Mouse (Mus musculus): ENCODE data around the gene Kif2a. TPM values are rescaled to one million over a fixed set of nuclear protein-coding genes. Genes with fewer than 3 reads are reported as not detected.

Kif2a gene
- polyA plus RNA-seq, 1 experiment from 2014 or later: 29.0 TPM

- no peak overlapping the region for H3K4me2 ChIP-seq (replicated peaks)
- no peak overlapping the region for H3K4me3 ChIP-seq (replicated peaks)
- H3K27me3 ChIP-seq: no peaks in the 10 kb centered on the region
- H3K4me1 ChIP-seq: no peaks in the 10 kb centered on the region
- no peaks in the 10 kb centered on the region for H3K9me3 ChIP-seq (replicated peaks)
- H3K36me3 ChIP-seq: peaks cover 62% of the 10 kb centered on the region
- H3K9ac ChIP-seq: no peak overlapping the region
- no peak overlapping the region for H3K27ac ChIP-seq (replicated peaks)
- WGBS: 87% methylated on average over 3 of the region's 3 CpGs
- ATAC-seq (ENCODE audit: insufficient number of reproducible peaks, low FRiP score, low TSS enrichment, low read depth): no peak
Observed at GRCm38 (mm10) chr13:106954880-106955279, 67.0 kb downstream of the Kif2a start.

- H3K9me3 ChIP-seq (replicated peaks): no peaks in the 10 kb centered on the region
- peak overlapping the region; percentile 68 for H3K4me2 ChIP-seq (replicated peaks)
- no peak overlapping the region for H3K27ac ChIP-seq (replicated peaks)
- peaks cover 11% of the 10 kb centered on the region for H3K4me1 ChIP-seq
- peak overlapping the region; percentile 87 for H3K4me3 ChIP-seq (replicated peaks)
- H3K9ac ChIP-seq: peak overlapping the region; percentile 82
- peaks cover 25% of the 10 kb centered on the region for H3K36me3 ChIP-seq
- WGBS: 4% methylated on average over 6 of the region's 6 CpGs
- H3K27me3 ChIP-seq: no peaks in the 10 kb centered on the region
- ATAC-seq (ENCODE audit: insufficient number of reproducible peaks, low FRiP score, low TSS enrichment, low read depth): no peak
Observed at GRCm38 (mm10) chr13:106947583-106947982, 74.3 kb downstream of the Kif2a start.

DNA sequence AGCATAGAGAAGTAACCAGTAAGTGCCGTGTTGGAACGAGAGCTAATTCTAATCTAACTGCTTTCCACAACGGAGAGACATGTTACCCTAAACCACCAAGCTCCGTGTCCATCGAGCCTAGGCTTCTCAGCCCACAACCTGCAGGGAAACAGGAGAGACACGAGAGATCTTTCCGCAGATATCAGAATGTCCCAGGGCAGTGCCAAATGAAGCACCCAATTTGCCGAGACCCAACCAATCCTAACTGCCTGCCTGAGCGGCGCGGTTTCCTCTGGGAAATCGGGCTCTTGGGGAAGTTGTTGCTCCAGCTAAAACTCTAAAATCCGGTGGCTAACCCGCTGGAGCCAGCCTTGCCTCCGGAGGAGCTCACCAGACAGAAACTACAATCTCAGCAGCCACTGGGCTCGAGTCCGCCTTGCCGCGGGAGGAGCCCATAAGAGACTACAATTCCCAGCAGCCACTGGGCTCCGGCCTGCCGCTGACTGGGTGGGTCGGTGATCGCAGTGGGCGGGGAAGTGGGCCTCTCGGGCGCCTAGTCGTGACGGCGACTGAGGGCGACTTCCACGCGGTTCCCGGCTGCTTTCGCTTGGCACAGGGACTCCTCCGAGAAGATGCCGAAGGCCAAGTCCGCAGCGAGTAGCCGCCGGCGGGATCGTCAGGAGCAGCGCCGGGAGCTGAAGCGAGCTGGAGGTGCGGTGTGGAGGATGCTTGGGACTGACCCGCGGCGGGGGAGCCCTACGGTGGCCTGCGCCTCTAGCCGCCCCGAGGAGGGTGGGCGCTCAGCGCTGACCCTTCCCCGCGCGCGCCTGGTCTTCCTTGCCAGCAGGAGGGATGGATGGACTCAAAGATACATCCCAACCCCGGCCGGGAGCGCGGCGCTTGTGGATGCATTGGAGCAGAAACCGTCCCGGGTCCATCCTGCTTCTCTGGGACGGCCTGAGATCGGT, 75.1 kb downstream of the Kif2a start, which contains the start of gene Dimt1:
Gene Dimt1 (plus strand): TSS at position 534 of the 947 bp plus-strand sequence.
- peak; percentile 98 for ATAC-seq (ENCODE audit: insufficient number of reproducible peaks, low FRiP score, low TSS enrichment, low read depth)
- peak within 1 kb of the TSS; percentile 94 for H3K27ac ChIP-seq (replicated peaks)
- 0% methylated on average over 68 of the region's 68 CpGs for WGBS
- H3K4me1 ChIP-seq: peaks cover 11% of the 10 kb centered on the region
- peak within 1 kb of the TSS; percentile 68 for H3K4me2 ChIP-seq (replicated peaks)
- peak within 1 kb of the TSS; percentile 82 for H3K9ac ChIP-seq
- H3K4me3 ChIP-seq (replicated peaks): peak within 1 kb of the TSS; percentile 87
- H3K27me3 ChIP-seq: no peaks in the 10 kb centered on the region
- no peaks in the 10 kb centered on the region for H3K9me3 ChIP-seq (replicated peaks)
- H3K36me3 ChIP-seq: peaks cover 18% of the 10 kb centered on the region

- Histone ChIP-seq H3K4me2 (replicated peaks) (no peak overlapping the region), H3K9ac (no peak overlapping the region), H3K9me3 (replicated peaks) (no peaks in the 10 kb centered on the region), H3K27me3 (no peaks in the 10 kb centered on the region), H3K36me3 (peaks cover 8% of the 10 kb centered on the region), H3K4me1 (peaks cover 11% of the 10 kb centered on the region), H3K27ac (replicated peaks) (no peak overlapping the region), H3K4me3 (replicated peaks) (no peak overlapping the region)
- ATAC-seq (ENCODE audit: insufficient number of reproducible peaks, low FRiP score, low TSS enrichment, low read depth): no peak
- WGBS: 79% methylated on average over 9 of the region's 9 CpGs
Observed at GRCm38 (mm10) chr13:106945518-106945917, 76.4 kb downstream of the Kif2a start.

DNA sequence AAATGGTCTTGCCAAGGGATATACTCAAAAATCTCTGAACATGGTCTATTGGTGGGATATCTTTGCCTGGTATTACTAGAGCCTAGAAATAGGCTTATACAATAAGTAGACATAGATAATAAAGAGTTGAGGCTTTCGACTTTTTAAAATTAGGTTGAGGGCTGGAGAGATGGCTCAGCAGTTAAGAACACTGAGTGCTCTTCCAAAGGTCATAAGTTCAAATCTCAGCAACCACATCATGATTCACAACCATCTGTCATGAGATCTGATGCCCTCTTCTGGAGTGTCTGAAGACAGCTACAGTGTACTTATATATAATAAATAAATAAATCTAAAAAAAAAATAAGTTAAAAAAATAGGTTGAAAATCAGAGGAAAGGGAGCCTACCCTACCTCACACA, 79.2 kb downstream of the Kif2a start:
- Histone ChIP-seq H3K27me3 (no peaks in the 10 kb centered on the region), H3K4me1 (peaks cover 2% of the 10 kb centered on the region), H3K4me2 (replicated peaks) (no peak overlapping the region), H3K9me3 (replicated peaks) (no peaks in the 10 kb centered on the region), H3K27ac (replicated peaks) (no peak overlapping the region), H3K36me3 (no peaks in the 10 kb centered on the region), H3K9ac (no peak overlapping the region), H3K4me3 (replicated peaks) (no peak overlapping the region)
- WGBS: 91% methylated on average over 1 of the region's 1 CpGs
- ATAC-seq (ENCODE audit: insufficient number of reproducible peaks, low FRiP score, low TSS enrichment, low read depth): no peak

DNA sequence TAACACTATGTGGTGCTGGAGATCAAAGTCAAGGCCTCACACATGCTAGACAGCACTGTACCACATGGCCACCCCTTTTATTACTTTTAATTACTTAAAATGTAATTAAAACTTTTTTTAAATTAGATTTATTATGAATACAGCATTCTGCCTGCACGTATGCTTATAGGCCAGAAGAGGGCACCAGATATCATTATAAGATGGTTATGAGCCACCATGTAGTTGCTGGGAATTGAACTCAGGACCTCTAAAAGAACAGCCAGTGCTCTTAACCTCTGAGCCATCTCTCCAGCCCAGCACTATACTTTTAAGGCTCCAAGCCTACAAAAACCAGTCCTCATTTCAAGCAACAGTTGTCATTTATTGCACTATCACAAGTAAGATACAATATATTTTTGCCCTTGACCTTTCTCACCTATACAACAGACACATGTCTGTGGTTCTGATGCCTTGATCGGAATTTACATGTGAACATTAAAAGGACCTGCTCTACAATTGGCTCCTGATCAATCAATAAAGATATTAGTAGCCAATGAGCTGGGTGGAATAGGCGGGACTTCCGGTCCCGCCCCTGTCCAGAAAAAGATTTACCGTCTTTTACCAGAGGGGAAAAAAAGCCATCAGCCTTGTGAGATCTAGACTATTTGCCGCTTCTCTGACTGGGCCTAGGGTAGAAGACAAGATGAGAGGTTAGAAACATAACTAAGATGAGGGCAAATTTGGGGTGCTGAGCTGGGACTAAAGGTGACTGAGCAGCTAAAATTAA, 80.5 kb downstream of the Kif2a start:
- H3K27ac ChIP-seq (replicated peaks): no peak overlapping the region
- H3K4me3 ChIP-seq (replicated peaks): peak overlapping the region; percentile 12; the same call in 1 of the 2 replicates
- 0 out of 2 replicates have a peak overlapping the region, but pooled peaks have one; percentile 8 for H3K4me2 ChIP-seq (replicated peaks)
- no peaks in the 10 kb centered on the region for H3K27me3 ChIP-seq
- 22% methylated on average over 7 of the region's 7 CpGs for WGBS
- no peak overlapping the region for H3K9ac ChIP-seq
- H3K36me3 ChIP-seq: no peaks in the 10 kb centered on the region
- H3K4me1 ChIP-seq: peaks cover 4% of the 10 kb centered on the region; the same call in 1 of the 2 replicates
- ATAC-seq (ENCODE audit: insufficient number of reproducible peaks, low FRiP score, low TSS enrichment, low read depth): no peak
- H3K9me3 ChIP-seq (replicated peaks): no peaks in the 10 kb centered on the region

GRCm38 (mm10) chr13:106937138-106937472, 84.8 kb downstream of the Kif2a start:
- no peaks in the 10 kb centered on the region for H3K9me3 ChIP-seq (replicated peaks)
- 27% methylated on average over 7 of the region's 7 CpGs for WGBS
- no peaks in the 10 kb centered on the region for H3K27me3 ChIP-seq
- peaks cover 8% of the 10 kb centered on the region; the same call in 1 of the 2 replicates for H3K4me1 ChIP-seq
- H3K36me3 ChIP-seq: no peaks in the 10 kb centered on the region
- H3K27ac ChIP-seq (replicated peaks): no peak overlapping the region; the same call in 1 of the 2 replicates
- peak overlapping the region; percentile 100 for H3K4me3 ChIP-seq (replicated peaks)
- H3K9ac ChIP-seq: 0 out of 2 replicates have a peak overlapping the region, but pooled peaks have one; percentile 88
- no peak for ATAC-seq (ENCODE audit: insufficient number of reproducible peaks, low FRiP score, low TSS enrichment, low read depth)
- H3K4me2 ChIP-seq (replicated peaks): peak overlapping the region; percentile 62

DNA sequence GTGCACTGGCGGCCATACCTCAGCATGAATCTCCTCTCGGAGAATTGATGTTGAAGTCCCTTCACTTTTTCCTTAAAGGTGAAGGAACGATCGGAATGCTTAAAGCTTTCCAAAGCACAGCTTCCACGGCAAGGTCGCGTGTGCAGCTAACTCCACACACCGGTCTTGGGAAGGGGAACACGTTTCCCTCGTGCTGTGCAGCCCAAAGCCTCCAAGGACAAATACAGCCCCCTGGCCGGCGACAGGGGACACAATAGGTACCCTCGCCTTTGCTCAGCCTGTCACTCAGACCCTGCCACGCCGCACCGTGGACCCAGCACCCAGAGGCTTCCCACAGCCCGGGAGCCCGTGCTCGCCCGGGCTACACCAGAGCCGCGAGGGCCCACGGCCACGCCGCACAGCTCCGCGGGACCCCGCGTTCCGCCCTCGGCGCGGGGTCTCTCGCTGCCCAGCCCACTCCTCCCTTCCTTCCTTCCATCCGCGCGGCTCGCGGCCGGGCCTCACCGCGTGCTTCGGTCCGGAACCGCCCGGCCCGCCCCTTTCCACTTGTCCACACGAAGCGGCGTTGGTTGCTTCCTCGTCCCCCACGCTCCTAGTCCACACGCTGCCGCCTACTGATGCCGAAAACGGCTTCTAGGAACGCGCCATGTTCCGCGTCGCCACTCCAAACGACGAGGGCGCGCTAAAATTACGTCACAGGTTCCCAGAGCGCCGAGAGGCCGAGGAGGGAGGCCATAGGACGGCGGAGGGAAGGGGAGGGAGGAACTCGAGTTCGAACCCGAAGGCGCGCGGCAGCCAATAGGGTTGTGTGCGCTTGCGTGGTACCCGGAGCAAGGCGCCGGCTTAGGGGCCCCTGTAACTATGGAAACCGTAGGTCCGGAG, 85.4 kb downstream of the Kif2a start, which contains the start of gene Ipo11:
Gene Ipo11 (minus strand): TSS at position 703 of the 882 bp plus-strand sequence.
- Histone ChIP-seq H3K4me1 (peaks cover 8% of the 10 kb centered on the region; the same call in 1 of the 2 replicates), H3K9me3 (replicated peaks) (no peaks in the 10 kb centered on the region)

DNA sequence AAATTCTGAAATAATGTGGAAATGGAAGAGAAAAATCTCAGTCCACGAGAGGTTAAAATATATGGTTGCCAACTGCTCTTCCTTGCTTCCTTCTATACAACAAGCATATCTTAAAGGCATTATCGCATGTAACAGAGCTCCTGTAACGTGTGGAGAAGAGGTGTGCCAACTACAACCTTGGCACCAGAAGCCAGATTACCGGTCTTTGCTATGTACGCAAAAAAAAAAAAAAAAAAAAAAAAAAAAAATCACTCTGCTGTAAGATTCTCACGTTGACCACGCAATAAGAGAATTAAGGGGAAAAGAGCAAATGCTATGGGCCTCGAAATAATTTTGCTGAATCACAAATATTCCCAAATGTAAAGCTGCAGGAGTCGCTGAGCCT, 86.1 kb downstream of the Kif2a start:
- H3K9ac ChIP-seq: peak overlapping the region; percentile 88
- peaks cover 8% of the 10 kb centered on the region; the same call in 1 of the 2 replicates for H3K4me1 ChIP-seq
- H3K27ac ChIP-seq (replicated peaks): peak overlapping the region; percentile 80; the same call in 1 of the 2 replicates
- WGBS: 5% methylated on average over 9 of the region's 9 CpGs
- ATAC-seq (ENCODE audit: insufficient number of reproducible peaks, low FRiP score, low TSS enrichment, low read depth): no peak
- peak overlapping the region; percentile 100 for H3K4me3 ChIP-seq (replicated peaks)
- peak overlapping the region; percentile 62 for H3K4me2 ChIP-seq (replicated peaks)
- no peaks in the 10 kb centered on the region for H3K27me3 ChIP-seq
- H3K36me3 ChIP-seq: no peaks in the 10 kb centered on the region
- no peaks in the 10 kb centered on the region for H3K9me3 ChIP-seq (replicated peaks)

More for the DNA sequence above, 85.4 kb downstream of the Kif2a start, which contains the start of gene Ipo11:
- H3K4me3 ChIP-seq (replicated peaks): peak within 1 kb of the TSS; percentile 100
- ATAC-seq (ENCODE audit: insufficient number of reproducible peaks, low FRiP score, low TSS enrichment, low read depth): peak; percentile 95
- peak within 1 kb of the TSS; percentile 80 for H3K27ac ChIP-seq (replicated peaks)
- no peaks in the 10 kb centered on the region for H3K36me3 ChIP-seq
- H3K27me3 ChIP-seq: no peaks in the 10 kb centered on the region
- peak within 1 kb of the TSS; percentile 88 for H3K9ac ChIP-seq
- H3K4me2 ChIP-seq (replicated peaks): peak within 1 kb of the TSS; percentile 62
- under 1% methylated on average over 84 of the region's 84 CpGs for WGBS

GRCm38 (mm10) chr13:106929201-106929600, 92.7 kb downstream of the Kif2a start:
- H3K27me3 ChIP-seq: no peaks in the 10 kb centered on the region
- H3K4me3 ChIP-seq (replicated peaks): no peak overlapping the region
- no peaks in the 10 kb centered on the region for H3K4me1 ChIP-seq
- H3K36me3 ChIP-seq: peaks cover 4% of the 10 kb centered on the region; the same call in 1 of the 2 replicates
- H3K9me3 ChIP-seq (replicated peaks): 0 out of 2 replicates have a peak, but pooled peaks cover 4% of the 10 kb centered on the region
- 86% methylated on average over 2 of the region's 2 CpGs for WGBS
- no peak overlapping the region for H3K4me2 ChIP-seq (replicated peaks)
- H3K27ac ChIP-seq (replicated peaks): no peak overlapping the region
- no peak for ATAC-seq (ENCODE audit: insufficient number of reproducible peaks, low FRiP score, low TSS enrichment, low read depth)
- no peak overlapping the region for H3K9ac ChIP-seq
